Mouse (Mus musculus): ENCODE data around the gene Itga4.

- TF ChIP-seq CTCF (IDR thresholded peaks at IDR 0.05; ENCODE audit: control insufficient read depth, insufficient read depth, insufficient replicate concordance, low read depth, low read length) (peak; percentile 36; the same call in 1 of the 2 replicates), POLR2A (IDR thresholded peaks at IDR 0.05; ENCODE audit: control insufficient read depth, low read depth, low read length) (no peak)
These were observed 10.4 kb downstream of the Itga4 start for GRCm38 (mm10) chr2:79265665-79266064.
